12 mouse cellular contexts compared by ENCODE assay signal in genomic region chr11:120509940-120510339, GRCm38 (mm10). TPM values are rescaled to one million over a fixed set of nuclear protein-coding genes. Genes with fewer than 3 reads are reported as not detected.
DNase-seq lines count a peak whose midpoint lies in the region; ATAC-seq and TF ChIP-seq lines count a peak whose summit lies in the region.
"Had no signal": no experiment of that assay in that cellular context is flagged by ENCODE, and none has a peak within 500 bp of the region (broad histone marks: within the 10 kb centered on the region; RNA-seq: fewer than 3 reads in every experiment).

No protein-coding gene starts in this region.

- peak overlapping the region; percentile 61; the same call in 1 of the 2 replicates for H3K27ac ChIP-seq in heart, postnatal 0 days (ENCODE audit: low read depth)
- peak overlapping the region; percentile 40; the same call in 1 of the 2 replicates for H3K27ac ChIP-seq in macrophage

- H3K36me3 ChIP-seq in heart, postnatal 0 days (replicated peaks; ENCODE audit: control insufficient read depth, insufficient read depth, low read length), result no peaks in the 10 kb centered on the region
- H3K36me3 ChIP-seq in G1E (replicated peaks) (no peaks in the 10 kb centered on the region), macrophage (ENCODE audit: inconsistent target) (no peaks in the 10 kb centered on the region)

- WGBS in heart, postnatal 0 days, result 50% methylated on average over 4 of the region's 4 CpGs
- 44% methylated on average over 4 of the region's 4 CpGs for WGBS in macrophage (ENCODE audit: missing documents)

- H3K9me3 ChIP-seq in heart, postnatal 0 days (replicated peaks; ENCODE audit: control insufficient read depth, low read length), result no peaks in the 10 kb centered on the region
- H3K9me3 ChIP-seq in G1E (replicated peaks), result no peaks in the 10 kb centered on the region

- no peaks in the 10 kb centered on the region for H3K27me3 ChIP-seq in heart, postnatal 0 days (ENCODE audit: control insufficient read depth, insufficient read depth, low read length)
- H3K27me3 ChIP-seq in G1E (ENCODE audit: insufficient read depth, low read length), result peaks cover 3% of the 10 kb centered on the region; the same call in 1 of the 2 replicates

- no peak for DNase-seq in heart, postnatal 0 days (ENCODE audit: low spot score)
- DNase-seq in heart, adult 11 months, result no peak
- DNase-seq in G1E (ENCODE audit: low spot score), result peak; percentile 19
- no peak for DNase-seq in left cerebral cortex, adult 9 months (ENCODE audit: low spot score in 2 of 2)
- no peak for DNase-seq in right cerebral cortex, postnatal 10 days (ENCODE audit: low spot score in 2 of 2)
- DNase-seq: adrenal gland, postnatal 36 days; layer of hippocampus, postnatal 36 days had no signal

- no peak overlapping the region for H3K4me3 ChIP-seq in heart, postnatal 0 days (ENCODE audit: low read depth, low read length)
- H3K4me3 ChIP-seq in G1E (ENCODE audit: low read depth, low read length), result peak overlapping the region; percentile 61; the same call in 1 of the 2 replicates
- H3K4me3 ChIP-seq in macrophage (ENCODE audit: inconsistent target), result no peak overlapping the region

- TF ChIP-seq EP300 in heart, postnatal 0 days (IDR thresholded peaks at IDR 0.05; ENCODE audit: low read depth), result no peak

- TF ChIP-seq CTCF in heart, postnatal 0 days (IDR thresholded peaks at IDR 0.05; ENCODE audit: low read depth), result no peak
- no peak for TF ChIP-seq CTCF in G1E (IDR thresholded peaks at IDR 0.05; ENCODE audit: low read depth, low read length)

- H3K79me2 ChIP-seq in macrophage (ENCODE audit: inconsistent target), result no peaks in the 10 kb centered on the region

- H3K9ac ChIP-seq in heart, postnatal 0 days (replicated peaks; ENCODE audit: low read depth, low read length), result 0 out of 2 replicates have a peak overlapping the region, but pooled peaks have one; percentile 50

- ATAC-seq in heart, postnatal 0 days (ENCODE audit: insufficient read depth, low read depth), result no peak
- 0 out of 2 replicates have a peak, but pooled peaks have one; percentile 12 for ATAC-seq in G1E (ENCODE audit: extremely low read depth, insufficient number of reproducible peaks, low FRiP score, poor library complexity, severe bottlenecking)
- 0 out of 2 replicates have a peak, but pooled peaks have one; percentile 37 for ATAC-seq in erythroid progenitor cell, adult 5-6 weeks (replicated peaks; ENCODE audit: low FRiP score, poor library complexity, severe bottlenecking)
- no peak for ATAC-seq in inflammation-experienced regulatory T-cells, adult 6 months

- peak overlapping the region; percentile 57; the same call in 1 of the 2 replicates for H3K4me2 ChIP-seq in heart, postnatal 0 days (ENCODE audit: low read depth, low read length)

- H3K4me1 ChIP-seq in heart, postnatal 0 days (ENCODE audit: control insufficient read depth, insufficient read depth), result peaks cover 9% of the 10 kb centered on the region; the same call in 1 of the 2 replicates
- H3K4me1 ChIP-seq in G1E (ENCODE audit: insufficient read depth, low read depth, low read length), result peaks cover 59% of the 10 kb centered on the region

RNA-seq across cellular contexts. Expression of gene Slc25a10, which starts 18.3 kb away (rescaled TPM):
- total RNA-seq in heart, postnatal 0 days (2014; rRNA removed; ENCODE audit: low replicate concordance), result 66.8 and 74.3 TPM in 2 replicates
- 30.3 and 33.8 TPM in 2 replicates for polyA plus RNA-seq in heart, postnatal 0 days (2015; fragmentation: Nextera tagmentation; extraction: Ambion mirVana)
- total RNA-seq in G1E (2014; fragmentation: Nextera tagmentation) (18.2 and 18.7 TPM in 2 replicates), G1E (2017) (22.1 and 27.6 TPM in 2 replicates)
- polyA plus RNA-seq in G1E (2012) (38.7 and 45.3 TPM in 2 replicates), macrophage (2018) (29.6 to 61.7 TPM (median 44.6 TPM) in 3 replicates)
- total RNA-seq in erythroid progenitor cell, adult 5-6 weeks (2015; ENCODE audit: low replicate concordance), result 7.2 and 17.6 TPM in 2 replicates
- total RNA-seq in erythroid progenitor cell, adult 5-6 weeks (2017; ENCODE audit: low replicate concordance), result 25.4 and 40.1 TPM in 2 replicates
- 100 to 1,000 TPM in 12 of 26 experiments, 10 to 100 TPM in 14; 25.0 to 305 (median 89.7) TPM for total RNA-seq in macrophage (2018; cell fraction: chromatin; rRNA removed)
- 100 to 1,000 TPM in 12 of 26 experiments, 10 to 100 TPM in 14; 40.6 to 213 (median 80.2) TPM for total RNA-seq in macrophage (2018; cell fraction: cytosol; rRNA removed)
- total RNA-seq in macrophage (2018; cell fraction: nucleus; rRNA removed), result 100 to 1,000 TPM in 7 of 26 experiments, 10 to 100 TPM in 19; 21.3 to 159 (median 69.5) TPM
- 10 to 100 TPM; 12.4 to 14.3 (median 12.7) TPM for polyA plus RNA-seq in inflammation-experienced regulatory T-cells, adult 6 months (2017; shearing (Covaris generic))

RNA-seq across cellular contexts. Expression of gene Gcgr, which starts 20.6 kb away (rescaled TPM):
- 0.23 and 1.9 TPM in 2 replicates for total RNA-seq in heart, postnatal 0 days (2014; rRNA removed; ENCODE audit: low replicate concordance)
- polyA plus RNA-seq in heart, postnatal 0 days (2015; fragmentation: Nextera tagmentation; extraction: Ambion mirVana), result 0.81 and 1.3 TPM in 2 replicates
- not detected in 2 replicates for total RNA-seq in G1E (2014; fragmentation: Nextera tagmentation)
- not detected in 2 replicates for total RNA-seq in G1E (2017)
- polyA plus RNA-seq in G1E (2012), result not detected in 2 replicates
- not detected in 2 replicates for total RNA-seq in erythroid progenitor cell, adult 5-6 weeks (2015; ENCODE audit: low replicate concordance)
- not detected in 2 replicates for total RNA-seq in erythroid progenitor cell, adult 5-6 weeks (2017; ENCODE audit: low replicate concordance)
- total RNA-seq in macrophage (2018; cell fraction: chromatin; rRNA removed), result under 1 TPM in 1 of 26 experiments, not detected in 25; 0.38 TPM
- total RNA-seq in macrophage (2018; cell fraction: cytosol; rRNA removed), result under 1 TPM in 1 of 26 experiments, not detected in 25; 0.09 TPM
- not detected for total RNA-seq in macrophage (2018; cell fraction: nucleus; rRNA removed)
- polyA plus RNA-seq in macrophage (2018), result 0.09 TPM in 1 of 3 replicates, not detected in the others
- not detected for polyA plus RNA-seq in inflammation-experienced regulatory T-cells, adult 6 months (2017; shearing (Covaris generic))

RNA-seq across cellular contexts. Expression of gene Mrpl12, which starts 25.5 kb away (rescaled TPM):
- 119 and 161 TPM in 2 replicates for total RNA-seq in heart, postnatal 0 days (2014; rRNA removed; ENCODE audit: low replicate concordance)
- 308 and 315 TPM in 2 replicates for polyA plus RNA-seq in heart, postnatal 0 days (2015; fragmentation: Nextera tagmentation; extraction: Ambion mirVana)
- 60.5 and 63.2 TPM in 2 replicates for total RNA-seq in G1E (2014; fragmentation: Nextera tagmentation)
- 125 and 140 TPM in 2 replicates for total RNA-seq in G1E (2017)
- 514 and 633 TPM in 2 replicates for polyA plus RNA-seq in G1E (2012)
- total RNA-seq in erythroid progenitor cell, adult 5-6 weeks (2015; ENCODE audit: low replicate concordance), result 10.8 and 17.6 TPM in 2 replicates
- 11.6 and 13.7 TPM in 2 replicates for total RNA-seq in erythroid progenitor cell, adult 5-6 weeks (2017; ENCODE audit: low replicate concordance)
- 10 to 100 TPM in 13 of 26 experiments, 1 to 10 TPM in 13; 1.7 to 22.3 (median 10.5) TPM for total RNA-seq in macrophage (2018; cell fraction: chromatin; rRNA removed)
- 10 to 100 TPM; 28.7 to 57.8 (median 43.9) TPM for total RNA-seq in macrophage (2018; cell fraction: cytosol; rRNA removed)
- 10 to 100 TPM in 19 of 26 experiments, 1 to 10 TPM in 7; 5.3 to 29.6 (median 13.6) TPM for total RNA-seq in macrophage (2018; cell fraction: nucleus; rRNA removed)
- polyA plus RNA-seq in macrophage (2018), result 28.2 to 81.1 TPM (median 37.6 TPM) in 3 replicates
- polyA plus RNA-seq in inflammation-experienced regulatory T-cells, adult 6 months (2017; shearing (Covaris generic)), result 10 to 100 TPM; 54.6 to 78.9 (median 73.0) TPM

RNA-seq across cellular contexts. Expression of gene Mcrip1, which starts 39.6 kb away (rescaled TPM):
- 66.9 and 93.5 TPM in 2 replicates for total RNA-seq in heart, postnatal 0 days (2014; rRNA removed; ENCODE audit: low replicate concordance)
- 136 and 138 TPM in 2 replicates for polyA plus RNA-seq in heart, postnatal 0 days (2015; fragmentation: Nextera tagmentation; extraction: Ambion mirVana)
- total RNA-seq in G1E (2014; fragmentation: Nextera tagmentation) (53.8 and 64.3 TPM in 2 replicates), G1E (2017) (19.2 and 20.9 TPM in 2 replicates)
- polyA plus RNA-seq in G1E (2012) (176 and 205 TPM in 2 replicates), macrophage (2018) (36.9 to 60.9 TPM (median 57.7 TPM) in 3 replicates)
- total RNA-seq in erythroid progenitor cell, adult 5-6 weeks (2015; ENCODE audit: low replicate concordance), result 19.8 and 23.5 TPM in 2 replicates
- 1.7 and 5.6 TPM in 2 replicates for total RNA-seq in erythroid progenitor cell, adult 5-6 weeks (2017; ENCODE audit: low replicate concordance)
- total RNA-seq in macrophage (2018; cell fraction: chromatin; rRNA removed), result 10 to 100 TPM in 25 of 26 experiments, 1 to 10 TPM in 1; 7.3 to 29.2 (median 19.9) TPM
- total RNA-seq in macrophage (2018; cell fraction: cytosol; rRNA removed), result 10 to 100 TPM; 42.4 to 81.4 (median 58.1) TPM
- total RNA-seq in macrophage (2018; cell fraction: nucleus; rRNA removed), result 10 to 100 TPM; 22.8 to 50.9 (median 31.9) TPM
- polyA plus RNA-seq in inflammation-experienced regulatory T-cells, adult 6 months (2017; shearing (Covaris generic)), result 100 to 1,000 TPM in 2 of 3 experiments, 10 to 100 TPM in 1; 93.4 to 136 (median 107) TPM

RNA-seq across cellular contexts. Expression of gene Ppp1r27, which starts 41.0 kb away (rescaled TPM):
- not detected in 2 replicates for total RNA-seq in heart, postnatal 0 days (2014; rRNA removed; ENCODE audit: low replicate concordance)
- 0.20 TPM in 1 of 2 replicates, not detected in the other for polyA plus RNA-seq in heart, postnatal 0 days (2015; fragmentation: Nextera tagmentation; extraction: Ambion mirVana)
- not detected in 2 replicates for total RNA-seq in G1E (2014; fragmentation: Nextera tagmentation)
- not detected in 2 replicates for total RNA-seq in G1E (2017)
- not detected in 2 replicates for polyA plus RNA-seq in G1E (2012)
- total RNA-seq in erythroid progenitor cell, adult 5-6 weeks (2015; ENCODE audit: low replicate concordance), result not detected in 2 replicates
- not detected in 2 replicates for total RNA-seq in erythroid progenitor cell, adult 5-6 weeks (2017; ENCODE audit: low replicate concordance)
- not detected for total RNA-seq in macrophage (2018; cell fraction: chromatin; rRNA removed)
- under 1 TPM in 1 of 26 experiments, not detected in 25; 0.33 TPM for total RNA-seq in macrophage (2018; cell fraction: cytosol; rRNA removed)
- not detected for total RNA-seq in macrophage (2018; cell fraction: nucleus; rRNA removed)
- not detected in 3 replicates for polyA plus RNA-seq in macrophage (2018)
- not detected for polyA plus RNA-seq in inflammation-experienced regulatory T-cells, adult 6 months (2017; shearing (Covaris generic))
- total RNA-seq: layer of hippocampus, postnatal 36 days had no signal
- polyA plus RNA-seq: cortical plate, adult 2 months; spleen, adult 2 months had no signal

Comparison
In these comparisons a context has a peak if more than half of its experiments do, and no peak if none do; other contexts are left out.
1. ATAC-seq: peak in G1E (single experiment) and erythroid progenitor cell, adult 5-6 weeks (single experiment); none in heart, postnatal 0 days (single experiment) and inflammation-experienced regulatory T-cells, adult 6 months (single experiment).